Mouse (Mus musculus) right cerebral cortex, postnatal 36 days (tissue): Measurements from ENCODE around the gene Nudt3.

ENCODE experiments used
- DNase-seq, 2 experiments: peaks; one replicate each; pipeline ENCODE4 v3.0.0; 2022; ENCODE audit warnings: low spot score in 2 of 2, mixed read lengths in 1 of 2

The Nudt3 gene

DNA sequence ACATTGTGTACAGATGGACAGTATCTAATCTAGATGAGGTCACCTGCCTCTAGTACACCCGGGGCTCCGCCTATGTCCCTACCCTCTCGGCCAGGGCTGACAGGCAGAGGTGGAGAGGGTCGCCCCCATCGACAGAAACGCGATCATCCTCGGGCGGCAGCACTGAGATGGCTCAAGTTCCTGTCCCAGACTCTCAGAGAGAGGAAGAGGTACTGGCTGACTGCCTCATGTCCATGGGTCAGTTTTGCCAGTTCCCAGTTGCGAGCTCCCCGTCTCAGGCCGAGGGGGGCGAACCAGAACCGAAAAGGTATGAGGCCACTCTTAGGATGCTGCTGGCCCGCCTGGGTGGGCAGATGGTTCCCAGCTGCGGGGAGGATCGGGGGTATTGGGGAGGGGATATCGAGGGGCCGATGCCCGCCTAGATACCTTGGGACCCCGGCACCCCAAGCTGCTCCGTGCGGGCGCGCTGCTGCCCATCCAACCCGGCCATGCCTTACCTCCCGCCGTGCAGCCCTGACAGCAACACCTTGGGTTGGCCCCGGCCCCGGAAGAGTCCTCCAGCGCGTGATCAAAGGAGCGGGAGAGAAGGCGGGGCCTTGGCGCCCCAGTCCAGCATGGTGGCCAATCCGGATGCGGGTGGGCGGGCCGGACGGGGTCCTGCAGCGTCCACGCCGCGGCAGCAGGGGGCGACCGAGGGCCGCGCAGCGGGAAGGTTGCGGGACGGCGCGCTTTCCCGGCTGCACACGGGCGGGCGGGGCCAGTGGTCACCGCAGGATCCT lies 57.9 kb downstream of the Nudt3 start, which contains the start of gene AI413582:
TSS of gene AI413582 (minus strand) at position 594 of the 779 bp plus-strand sequence.
- peak; percentile 92 to 93 for DNase-seq

GRCm38 (mm10) chr17:27564391-27565162 lies 58.7 kb downstream of the Nudt3 start:
- no peak for DNase-seq

DNA sequence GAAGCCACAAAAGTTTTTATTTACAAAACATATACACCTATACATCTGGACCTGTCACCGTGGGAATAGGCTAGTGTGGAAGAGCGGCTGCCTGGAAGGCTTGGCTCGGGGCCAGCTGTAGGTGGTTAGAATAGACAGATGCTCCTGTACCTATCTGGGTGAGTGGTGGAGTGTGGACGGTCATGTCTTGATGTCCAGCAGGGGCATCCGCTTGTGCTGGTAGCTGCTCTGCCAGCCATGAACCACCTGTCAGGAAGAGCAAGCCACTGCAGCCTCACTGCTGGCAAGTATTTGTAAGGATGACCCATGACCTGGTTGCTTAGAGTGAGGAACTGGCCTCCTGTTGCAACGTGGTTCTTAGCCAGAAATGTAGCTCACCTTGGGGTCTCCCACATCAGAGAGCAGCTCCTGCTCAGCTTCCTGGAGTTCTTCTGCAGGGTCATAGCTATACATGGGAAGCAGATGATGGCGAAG lies 59.5 kb downstream of the Nudt3 start:
- DNase-seq: no peak

DNA sequence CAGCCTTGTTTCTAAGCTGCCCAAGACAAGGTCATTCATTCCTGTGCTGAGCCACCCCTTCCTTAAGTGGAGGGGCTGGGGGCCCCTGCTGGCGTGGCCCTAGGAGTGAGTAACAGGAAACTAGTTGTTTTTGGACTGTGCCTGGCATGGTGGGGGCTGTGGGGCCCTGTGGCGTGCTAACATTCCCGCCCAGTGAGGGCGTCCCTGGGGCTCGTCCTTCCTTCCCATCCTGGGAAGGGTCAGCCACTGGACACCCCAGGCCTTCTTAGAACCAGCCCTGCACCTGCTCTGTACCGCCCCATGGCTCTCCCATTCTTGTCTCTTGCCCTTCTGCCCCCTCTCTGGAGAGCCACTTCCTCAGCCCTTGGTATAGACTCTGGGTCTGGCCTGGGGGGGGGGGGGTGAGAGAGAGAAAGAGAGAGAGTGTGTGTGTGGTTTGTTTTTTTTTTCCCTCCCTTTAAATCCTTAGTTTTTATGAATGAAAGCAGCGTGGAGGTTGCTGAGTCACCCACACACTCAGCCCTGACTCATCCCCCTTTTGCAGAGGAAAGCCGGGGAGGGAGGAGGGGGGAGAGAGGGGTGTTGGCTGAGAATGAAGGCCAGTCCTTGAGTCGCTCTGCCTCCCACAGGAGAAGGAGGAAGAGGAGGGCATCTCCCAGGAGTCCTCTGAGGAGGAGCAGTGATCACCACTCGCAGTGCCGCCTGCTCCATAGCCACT lies 61.3 kb downstream of the Nudt3 start:
- peak; percentile 66 to 68 for DNase-seq

GRCm38 (mm10) chr17:27560926-27561480 lies 62.3 kb downstream of the Nudt3 start:
- no peak for DNase-seq

GRCm38 (mm10) chr17:27559596-27559995 lies 63.7 kb downstream of the Nudt3 start:
- no peak for DNase-seq

GRCm38 (mm10) chr17:27558845-27559244 lies 64.5 kb downstream of the Nudt3 start:
- DNase-seq: no peak

- no peak for DNase-seq
Observed at GRCm38 (mm10) chr17:27557927-27558661, 65.2 kb downstream of the Nudt3 start.

- DNase-seq: no peak
Observed at GRCm38 (mm10) chr17:27557181-27557926, 65.9 kb downstream of the Nudt3 start.

DNA sequence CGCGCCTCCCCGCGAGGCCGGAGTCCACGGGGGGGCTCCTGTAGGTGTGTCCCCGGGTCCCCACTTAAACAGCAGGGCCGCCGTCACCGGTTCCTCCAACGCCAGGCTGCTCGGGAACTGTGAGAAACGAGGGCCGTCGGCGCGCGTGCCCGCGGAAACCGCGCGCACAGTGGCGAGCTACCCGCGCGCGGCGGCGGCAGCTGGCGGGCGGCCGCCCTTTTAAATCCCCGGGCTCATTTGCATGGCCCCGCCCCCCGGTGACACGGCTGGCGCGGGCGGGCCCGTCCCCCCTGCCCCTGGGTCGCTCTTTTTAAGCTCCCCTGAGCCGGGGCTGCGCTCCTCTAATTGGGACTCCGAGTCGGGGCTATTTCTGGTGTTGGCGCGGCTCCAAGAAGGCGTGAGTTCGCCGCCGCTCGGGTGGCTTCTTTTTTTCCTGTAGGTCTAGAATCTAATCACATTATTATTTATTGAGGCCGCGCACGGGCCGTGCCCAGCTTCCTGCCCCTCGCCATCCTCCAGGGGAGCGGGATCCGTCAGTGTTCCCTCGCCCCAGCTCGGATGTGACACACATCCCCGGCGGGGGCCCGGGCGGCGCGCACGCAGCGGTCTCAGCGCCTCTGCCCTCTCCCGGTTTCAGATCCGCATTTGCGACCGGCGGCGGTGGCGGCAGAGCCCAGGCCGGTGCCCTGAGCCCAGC lies 66.8 kb downstream of the Nudt3 start, which contains the start of gene Hmga1:
TSS of gene Hmga1 (plus strand) at position 183 of the 697 bp plus-strand sequence.
- peak in 1 of 2 experiments; percentile 72 for DNase-seq

DNA sequence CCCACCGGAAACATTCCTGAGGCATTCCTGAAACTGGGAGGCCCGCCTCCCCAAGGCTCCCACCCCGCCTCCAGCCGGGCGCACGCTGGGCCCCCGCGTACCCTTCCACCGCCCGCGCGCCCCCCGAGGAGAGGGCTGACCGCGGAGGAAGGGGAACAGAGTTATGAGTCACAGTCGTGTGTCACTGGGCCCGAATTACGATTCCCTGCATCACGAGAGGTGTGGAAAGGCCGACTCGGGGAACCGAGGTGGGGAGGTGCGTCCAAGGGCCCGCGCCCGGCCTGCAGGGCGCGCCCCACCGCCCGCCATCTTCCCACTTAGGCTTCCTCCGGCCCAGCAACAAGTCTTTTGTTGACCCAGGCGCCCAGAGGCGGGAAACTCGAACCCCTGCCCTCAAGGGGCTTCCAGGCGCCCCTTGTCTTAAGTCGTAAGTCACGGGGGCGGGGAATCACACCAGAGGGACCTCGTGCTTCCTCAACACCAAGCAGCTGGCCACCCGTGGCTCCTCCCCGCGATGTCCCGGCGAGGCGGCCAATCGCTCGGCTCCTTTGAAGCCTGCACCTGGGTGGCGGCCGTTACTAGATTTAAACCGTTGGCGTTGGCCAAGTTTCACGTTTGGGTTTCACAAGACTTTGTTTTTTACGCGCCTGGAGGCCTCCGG lies 67.7 kb downstream of the Nudt3 start:
- no peak for DNase-seq

DNA sequence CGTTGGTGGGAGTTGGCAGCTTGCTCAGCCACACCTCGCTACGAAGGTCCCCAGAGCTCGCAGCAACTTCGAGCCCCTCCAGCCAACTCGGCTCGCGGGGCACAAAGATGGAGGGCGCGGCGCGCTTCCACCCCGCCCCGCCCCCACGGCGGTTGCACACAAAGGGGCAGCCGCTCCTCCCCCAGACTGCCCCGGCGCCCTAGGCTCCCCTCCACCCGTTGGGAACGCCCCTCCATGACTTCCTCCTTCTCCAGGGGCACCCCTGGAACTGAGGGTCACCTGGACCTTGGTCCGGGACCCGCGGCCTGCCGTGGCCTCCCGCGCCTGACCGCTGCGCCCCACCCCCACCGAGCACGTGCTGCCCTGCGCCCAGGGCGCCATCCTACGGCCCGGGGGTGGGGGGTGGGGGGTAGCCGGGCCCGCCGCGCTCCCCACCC lies 68.2 kb downstream of the Nudt3 start:
- no peak for DNase-seq

- no peak for DNase-seq
Observed at GRCm38 (mm10) chr17:27554062-27554960, 69.0 kb downstream of the Nudt3 start.

DNA sequence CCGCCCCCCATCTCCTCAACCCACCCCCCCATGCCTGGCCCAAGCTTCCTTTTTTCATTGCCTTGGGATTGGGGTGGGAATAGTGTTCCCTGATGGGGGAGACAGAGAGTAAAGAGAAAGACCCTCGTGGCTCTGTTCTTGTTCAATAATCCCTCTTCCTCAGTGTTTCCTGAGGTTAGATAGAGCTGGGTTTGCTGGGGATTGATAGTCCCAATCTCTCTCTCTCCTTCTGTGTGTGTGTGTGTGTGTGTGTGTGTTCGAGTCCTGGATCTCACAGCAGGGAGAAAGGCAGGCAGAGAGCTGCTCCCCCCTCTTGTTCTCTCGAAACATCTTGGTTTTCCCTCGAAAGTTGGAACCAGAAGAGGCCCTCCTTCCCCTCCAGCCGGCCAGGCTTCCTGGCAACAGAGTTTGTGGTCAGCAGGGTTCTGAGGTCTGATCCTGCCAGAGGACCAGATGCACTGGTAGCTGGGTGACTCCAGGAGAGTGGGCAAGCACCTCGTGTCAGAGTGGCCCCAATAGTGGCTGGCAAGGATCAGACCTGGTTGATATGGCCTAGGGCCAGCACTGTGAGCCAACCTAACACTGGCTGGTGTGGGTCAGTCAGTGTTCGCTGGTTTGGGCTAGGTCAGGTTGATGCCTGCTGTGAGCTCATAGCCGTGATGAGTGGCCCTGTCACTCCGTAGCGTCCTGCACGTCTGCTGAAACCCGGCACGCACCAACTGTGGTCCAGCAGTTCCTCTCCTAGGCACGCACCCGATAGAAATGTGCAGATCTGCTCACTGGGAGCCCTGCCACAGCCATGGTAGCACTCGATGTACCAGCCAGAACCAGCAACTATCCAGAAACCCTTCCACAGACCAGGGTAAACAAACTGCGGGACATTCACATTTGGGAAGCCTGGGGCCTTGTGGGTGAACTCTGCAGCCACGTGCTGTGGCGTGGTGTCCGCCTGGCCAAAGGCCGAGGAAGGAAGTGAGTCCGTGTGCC lies 70.8 kb downstream of the Nudt3 start:
- DNase-seq: no peak

GRCm38 (mm10) chr17:27551393-27551940 lies 71.8 kb downstream of the Nudt3 start:
- no peak for DNase-seq

DNA sequence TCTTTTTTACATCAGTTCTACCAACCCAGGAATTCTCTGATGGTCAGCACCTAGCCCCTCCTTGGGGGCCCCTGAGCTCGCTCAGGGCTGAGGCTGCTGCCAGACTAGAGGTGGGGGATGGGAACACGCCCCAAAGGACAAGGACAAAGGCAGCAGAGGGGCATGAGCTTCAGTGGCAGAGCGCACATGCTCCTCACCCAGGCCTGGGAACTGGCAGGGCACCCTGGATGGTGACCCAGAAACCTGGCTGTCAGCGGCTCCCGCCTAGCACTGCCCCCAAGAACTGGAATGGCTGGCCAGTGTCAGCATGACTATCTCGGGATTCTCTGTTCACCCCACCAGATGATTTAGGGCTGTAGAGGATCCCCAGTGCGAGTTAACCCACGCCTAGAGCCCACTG lies 74.1 kb downstream of the Nudt3 start:
- DNase-seq: no peak
